Mouse (Mus musculus): Measurements from ENCODE around the gene Olfr406. TPM values are rescaled to one million over a fixed set of nuclear protein-coding genes. Genes with fewer than 3 reads are reported as not detected.

Olfr406 gene
- polyA plus RNA-seq (2014; fragmentation: Nextera tagmentation; extraction: Ambion mirVana): not detected in 2 replicates

DNA sequence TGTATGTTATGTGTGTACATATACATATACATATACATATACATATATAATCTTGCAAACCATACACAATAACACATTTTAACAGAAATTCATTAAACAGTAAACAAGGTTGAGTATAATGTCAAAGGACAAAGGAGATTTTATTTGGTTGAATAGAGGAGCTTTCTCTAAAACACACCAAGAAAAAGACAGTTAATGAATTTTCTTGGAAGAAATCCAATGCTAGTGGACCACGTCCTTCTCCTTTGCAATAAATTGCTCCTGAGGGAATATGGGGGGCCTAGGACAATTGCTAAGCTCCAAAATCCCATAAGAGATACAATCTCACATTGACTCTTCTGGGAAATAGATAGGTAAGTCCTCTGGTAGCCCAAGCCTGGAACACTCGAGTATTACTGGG is at the start of gene Olfr406:
Gene Olfr406, plus strand, starts transcription at position 301 of the 400 bp plus-strand sequence.
- H3K4me3 ChIP-seq (ENCODE audit: low read depth, low read length): no peak within 1 kb of the TSS
- H3K9me3 ChIP-seq (ENCODE audit: control insufficient read depth, low read depth, low read length): no peaks in the 10 kb centered on the region
- no peak within 1 kb of the TSS for H3K4me2 ChIP-seq (replicated peaks; ENCODE audit: low read depth, low read length)
- no peaks in the 10 kb centered on the region for H3K36me3 ChIP-seq (ENCODE audit: control insufficient read depth, insufficient read depth, low read length)
- no peaks in the 10 kb centered on the region for H3K4me1 ChIP-seq (ENCODE audit: control insufficient read depth, insufficient read depth, low read length)
- WGBS: 48% methylated on average over 2 of the region's 2 CpGs
- H3K27me3 ChIP-seq (ENCODE audit: control insufficient read depth, insufficient read depth, low read length): no peaks in the 10 kb centered on the region
- ATAC-seq (ENCODE audit: insufficient number of reproducible peaks, insufficient read depth, low FRiP score, low read depth): no peak
- no peak within 1 kb of the TSS for H3K9ac ChIP-seq (replicated peaks; ENCODE audit: low read depth, low read length)
- H3K27ac ChIP-seq (ENCODE audit: low read length): no peak within 1 kb of the TSS

DNA sequence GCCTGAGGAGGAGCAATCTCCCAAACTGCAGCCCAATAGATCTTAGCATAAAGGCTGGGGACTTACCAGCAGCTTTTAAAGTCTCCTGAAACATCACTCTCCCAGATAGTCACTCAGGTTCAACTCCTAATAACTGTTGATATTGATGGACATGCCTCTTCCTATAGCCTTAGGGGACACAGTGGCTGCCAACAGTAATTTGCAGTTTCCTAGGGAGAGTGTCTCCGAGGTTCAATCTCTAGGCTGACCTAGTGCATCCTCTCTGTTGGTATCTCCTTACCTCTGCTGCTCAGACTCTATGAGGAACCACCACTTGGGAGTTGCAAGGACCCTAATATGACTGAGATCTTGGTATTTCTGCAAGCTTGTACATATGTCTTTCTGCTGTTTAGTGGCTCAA is 48.3 kb upstream of the Olfr406 start, which contains the start of gene Olfr43:
Gene Olfr43, minus strand, starts transcription at position 101 of the 400 bp plus-strand sequence.
- Histone ChIP-seq H3K4me2 (replicated peaks; ENCODE audit: low read depth, low read length) (no peak within 1 kb of the TSS), H3K4me1 (ENCODE audit: control insufficient read depth, insufficient read depth, low read length) (no peaks in the 10 kb centered on the region), H3K4me3 (ENCODE audit: low read depth, low read length) (no peak within 1 kb of the TSS), H3K27ac (ENCODE audit: low read length) (no peak within 1 kb of the TSS), H3K9me3 (ENCODE audit: control insufficient read depth, low read depth, low read length) (no peaks in the 10 kb centered on the region), H3K36me3 (ENCODE audit: control insufficient read depth, insufficient read depth, low read length) (no peaks in the 10 kb centered on the region), H3K9ac (replicated peaks; ENCODE audit: low read depth, low read length) (no peak within 1 kb of the TSS), H3K27me3 (ENCODE audit: control insufficient read depth, insufficient read depth, low read length) (no peaks in the 10 kb centered on the region)
- no peak for ATAC-seq (ENCODE audit: insufficient number of reproducible peaks, insufficient read depth, low FRiP score, low read depth)
- WGBS: 59% methylated on average over 1 of the region's 1 CpGs

DNA sequence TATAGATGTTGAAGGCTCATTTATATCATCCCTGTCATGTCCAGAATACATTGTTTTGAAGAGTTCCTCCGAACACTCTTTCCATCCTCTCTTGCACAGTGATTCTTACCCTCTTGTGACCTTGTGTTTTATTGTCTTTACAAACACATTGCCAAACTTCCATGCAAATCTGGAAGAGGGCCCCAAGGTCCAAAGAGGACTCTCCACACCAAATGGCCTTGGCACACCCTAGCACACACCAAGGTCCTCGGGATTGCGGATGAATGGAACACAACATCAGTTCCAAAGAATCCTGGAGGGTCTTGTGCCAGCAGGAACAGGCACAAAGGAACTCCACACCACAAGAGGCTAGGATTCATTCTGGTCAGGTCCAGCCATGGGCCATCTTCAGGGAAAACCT is 18.4 kb upstream of the Olfr406 start:
- H3K9me3 ChIP-seq (ENCODE audit: control insufficient read depth, low read depth, low read length): no peaks in the 10 kb centered on the region
- no peak overlapping the region for H3K27ac ChIP-seq (ENCODE audit: low read length)
- H3K4me3 ChIP-seq (ENCODE audit: low read depth, low read length): no peak overlapping the region
- H3K36me3 ChIP-seq (ENCODE audit: control insufficient read depth, insufficient read depth, low read length): no peaks in the 10 kb centered on the region
- 90% methylated on average over 3 of the region's 3 CpGs for WGBS
- no peaks in the 10 kb centered on the region for H3K27me3 ChIP-seq (ENCODE audit: control insufficient read depth, insufficient read depth, low read length)
- ATAC-seq (ENCODE audit: insufficient number of reproducible peaks, insufficient read depth, low FRiP score, low read depth): no peak
- H3K4me2 ChIP-seq (replicated peaks; ENCODE audit: low read depth, low read length): no peak overlapping the region
- no peak overlapping the region for H3K9ac ChIP-seq (replicated peaks; ENCODE audit: low read depth, low read length)
- no peaks in the 10 kb centered on the region for H3K4me1 ChIP-seq (ENCODE audit: control insufficient read depth, insufficient read depth, low read length)

GRCm38 (mm10) chr11:74283436-74283835 is 23.8 kb downstream of the Olfr406 start, which contains the start of gene Olfr59:
Gene Olfr59, plus strand, starts transcription at chr11:74283736.
- Histone ChIP-seq H3K9ac (replicated peaks; ENCODE audit: low read depth, low read length) (no peak within 1 kb of the TSS), H3K36me3 (ENCODE audit: control insufficient read depth, insufficient read depth, low read length) (no peaks in the 10 kb centered on the region)
- ATAC-seq (ENCODE audit: insufficient number of reproducible peaks, insufficient read depth, low FRiP score, low read depth): no peak

DNA sequence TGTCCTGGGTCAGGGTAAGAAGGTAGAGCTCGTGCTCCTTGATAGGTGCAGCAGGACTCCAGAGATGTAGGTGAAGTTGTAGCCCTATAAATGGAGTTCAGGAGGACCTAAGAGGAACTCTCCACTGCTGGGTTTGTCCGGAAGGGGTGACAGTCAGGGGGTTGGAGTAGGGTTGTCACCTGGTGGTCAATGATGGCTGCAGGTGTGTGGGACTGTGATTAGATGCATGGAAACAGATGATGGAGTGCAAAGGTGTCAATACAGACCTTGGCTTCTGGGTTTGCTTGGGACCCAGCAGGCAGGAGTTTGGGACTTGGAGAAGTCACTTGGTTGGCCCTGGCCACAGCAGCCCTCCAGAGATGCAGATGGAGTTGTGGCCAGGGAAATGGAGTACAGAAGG is 27.6 kb downstream of the Olfr406 start:
- H3K27me3 ChIP-seq (ENCODE audit: control insufficient read depth, insufficient read depth, low read length): no peaks in the 10 kb centered on the region
- no peak overlapping the region for H3K4me3 ChIP-seq (ENCODE audit: low read depth, low read length)
- H3K4me1 ChIP-seq (ENCODE audit: control insufficient read depth, insufficient read depth, low read length): no peaks in the 10 kb centered on the region
- WGBS: 74% methylated on average over 2 of the region's 2 CpGs
- no peaks in the 10 kb centered on the region for H3K36me3 ChIP-seq (ENCODE audit: control insufficient read depth, insufficient read depth, low read length)
- no peaks in the 10 kb centered on the region for H3K9me3 ChIP-seq (ENCODE audit: control insufficient read depth, low read depth, low read length)
- no peak overlapping the region for H3K9ac ChIP-seq (replicated peaks; ENCODE audit: low read depth, low read length)
- no peak overlapping the region for H3K27ac ChIP-seq (ENCODE audit: low read length)
- no peak overlapping the region for H3K4me2 ChIP-seq (replicated peaks; ENCODE audit: low read depth, low read length)
- no peak for ATAC-seq (ENCODE audit: insufficient number of reproducible peaks, insufficient read depth, low FRiP score, low read depth)

More at GRCm38 (mm10) chr11:74283436-74283835, 23.8 kb downstream of the Olfr406 start, which contains the start of gene Olfr59:
- Histone ChIP-seq H3K4me1 (ENCODE audit: control insufficient read depth, insufficient read depth, low read length) (no peaks in the 10 kb centered on the region), H3K4me3 (ENCODE audit: low read depth, low read length) (no peak within 1 kb of the TSS), H3K27me3 (ENCODE audit: control insufficient read depth, insufficient read depth, low read length) (no peaks in the 10 kb centered on the region), H3K9me3 (ENCODE audit: control insufficient read depth, low read depth, low read length) (0 out of 2 replicates have a peak, but pooled peaks cover 4% of the 10 kb centered on the region), H3K27ac (ENCODE audit: low read length) (no peak within 1 kb of the TSS), H3K4me2 (replicated peaks; ENCODE audit: low read depth, low read length) (no peak within 1 kb of the TSS)
- WGBS: 62% methylated on average over 2 of the region's 2 CpGs

Other genes with a start within 250 kb of the Olfr406 start
- not detected in 2 replicates for gene Olfr139, start 203.3 kb upstream of the Olfr406 start, polyA plus RNA-seq (2014; fragmentation: Nextera tagmentation; extraction: Ambion mirVana)
- gene Olfr399, start 203.2 kb upstream of the Olfr406 start, polyA plus RNA-seq (2014; fragmentation: Nextera tagmentation; extraction: Ambion mirVana): not detected in 2 replicates
- gene Zfp616, start 189.9 kb upstream of the Olfr406 start, polyA plus RNA-seq (2014; fragmentation: Nextera tagmentation; extraction: Ambion mirVana): not detected in 2 replicates
- gene Olfr401, start 146.1 kb upstream of the Olfr406 start, polyA plus RNA-seq (2014; fragmentation: Nextera tagmentation; extraction: Ambion mirVana): not detected in 2 replicates
- not detected in 2 replicates for gene Olfr402, start 106.3 kb upstream of the Olfr406 start, polyA plus RNA-seq (2014; fragmentation: Nextera tagmentation; extraction: Ambion mirVana)
- not detected in 2 replicates for gene Olfr403, start 73.6 kb upstream of the Olfr406 start, polyA plus RNA-seq (2014; fragmentation: Nextera tagmentation; extraction: Ambion mirVana)
- gene Olfr43, start 48.4 kb upstream of the Olfr406 start, polyA plus RNA-seq (2014; fragmentation: Nextera tagmentation; extraction: Ambion mirVana): not detected in 2 replicates
- gene Olfr59, start 23.9 kb downstream of the Olfr406 start, polyA plus RNA-seq (2014; fragmentation: Nextera tagmentation; extraction: Ambion mirVana): not detected in 2 replicates
- gene Olfr410, start 78.2 kb downstream of the Olfr406 start, polyA plus RNA-seq (2014; fragmentation: Nextera tagmentation; extraction: Ambion mirVana): not detected in 2 replicates
- not detected in 2 replicates for gene Olfr411, start 92.8 kb downstream of the Olfr406 start, polyA plus RNA-seq (2014; fragmentation: Nextera tagmentation; extraction: Ambion mirVana)
- not detected in 2 replicates for gene Olfr412, start 102.3 kb downstream of the Olfr406 start, polyA plus RNA-seq (2014; fragmentation: Nextera tagmentation; extraction: Ambion mirVana)